Mouse (Mus musculus) ovary, adult 10 weeks (tissue): ENCODE measurements around the gene Ints12. TPM values are rescaled to one million over a fixed set of nuclear protein-coding genes. Genes with fewer than 3 reads are reported as not detected.

Experiments
- polyA plus RNA-seq: library from polyadenylated mRNA; stranded (reverse); fragments of 350-450 nt; fragmentation: Illumina TruSeq; extraction: RNeasy Lipid Tissue Mini Kit (QIAGEN cat#74804); gene quantifications from one replicate; pipeline ENCODE4 v1.2.3, GENCODE M21; 2014

Ints12 gene
- polyA plus RNA-seq, result 35.8 TPM

DNA sequence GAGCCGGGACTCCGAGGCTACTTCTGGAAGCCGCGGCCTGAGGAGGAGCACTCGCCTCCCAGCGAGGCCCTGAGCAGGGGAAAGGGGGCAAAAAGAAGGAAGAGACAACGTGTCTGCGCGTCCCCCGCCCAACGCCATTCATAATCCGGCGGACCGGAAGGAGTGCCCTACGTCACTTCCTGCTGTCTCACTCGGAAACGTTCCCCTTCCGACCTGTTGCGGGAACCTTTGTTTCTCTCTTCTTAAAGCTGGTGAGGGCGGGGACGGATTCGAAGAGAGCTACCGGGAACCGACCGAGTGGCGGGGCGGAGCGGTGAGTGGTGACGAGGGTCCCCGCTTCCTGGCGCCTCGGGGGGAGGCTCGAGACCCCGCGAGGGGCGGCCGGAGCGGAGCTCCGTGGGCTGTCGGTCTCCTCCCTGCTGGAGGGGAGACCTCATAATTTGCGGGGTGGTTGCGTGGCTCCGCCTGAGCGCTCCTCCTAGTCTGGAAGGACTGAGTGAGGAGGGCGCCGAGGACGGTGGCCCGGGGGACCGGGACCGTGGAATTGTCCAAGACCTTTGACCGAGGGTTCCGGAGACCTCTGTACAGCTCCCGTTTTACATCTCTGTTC lies at the start of gene Ints12, which contains the start of gene Gstcd:
Gene Ints12 (plus strand): TSS at position 177 of the 610 bp plus-strand sequence.
Gene Gstcd (minus strand): TSS at position 370 of the 610 bp plus-strand sequence.

Other genes with a start within 250 kb of the Ints12 start
- gene Npnt, start 141.5 kb upstream of the Ints12 start, polyA plus RNA-seq, result 29.7 TPM
- 27.5 TPM for gene Gstcd, start 193 bp downstream of the Ints12 start, polyA plus RNA-seq
- 2.0 TPM for gene Arhgef38, start 143.1 kb downstream of the Ints12 start, polyA plus RNA-seq
- 120 TPM for gene Ppa2, start 218.3 kb downstream of the Ints12 start, polyA plus RNA-seq